Mouse (Mus musculus) lung, postnatal 0 days (tissue): ENCODE data around the gene Cstad.

Source experiments
- CTCF ChIP-seq: IDR thresholded peaks from 2 replicates; pipeline ENCODE4 v1.5.1; 2016; ENCODE audit warnings: antibody characterized with exemption, mild to moderate bottlenecking
- EP300 ChIP-seq: IDR thresholded peaks from 2 replicates; pipeline ENCODE4 v1.6.1; 2016; ENCODE audit warnings: antibody characterized with exemption, mild to moderate bottlenecking, control low read depth

- TF ChIP-seq EP300, result no peak
- TF ChIP-seq CTCF, result no peak
Observed at GRCm38 (mm10) chr2:30629038-30629761, 34.4 kb downstream of the Cstad start.
